Mouse (Mus musculus) stomach, embryonic 15.5 days (tissue): ENCODE measurements around the gene Nhlh1. TPM values are rescaled to one million over a fixed set of nuclear protein-coding genes. Genes with fewer than 3 reads are reported as not detected.

Experiments
- ATAC-seq: fragments of 200-750 bp; cut with Nextera tagmentation; 2 replicates; pipeline ENCODE4 v1.8.0; 2017; ENCODE audit warnings: low read depth, moderate number of reproducible peaks, moderate TSS enrichment; ENCODE audit not compliant: insufficient read depth, low FRiP score
- H3K27ac ChIP-seq: fragments of 300-500 bp; sonication (generic); 2 replicates; pipeline ENCODE4 v1.5.1; 2015; ENCODE audit warnings: mild to moderate bottlenecking, inconsistent platforms
- H3K27me3 ChIP-seq: fragments of 300-500 bp; sonication (generic); replicated peaks from 2 replicates; pipeline ENCODE4 v1.6.1; 2015; ENCODE audit warnings: inconsistent platforms
- H3K36me3 ChIP-seq: fragments of 300-500 bp; sonication (generic); 2 replicates; pipeline ENCODE4 v1.6.1; 2015; ENCODE audit warnings: inconsistent platforms
- H3K4me1 ChIP-seq: fragments of 300-500 bp; sonication (generic); 2 replicates; pipeline ENCODE4 v1.6.1; 2015; ENCODE audit warnings: inconsistent platforms
- H3K4me2 ChIP-seq: fragments of 300-500 bp; sonication (generic); 2 replicates; pipeline ENCODE4 v1.6.1; 2015; ENCODE audit warnings: mild to moderate bottlenecking, inconsistent platforms
- H3K4me3 ChIP-seq: fragments of 300-500 bp; sonication (generic); replicated peaks from 2 replicates; pipeline ENCODE4 v1.5.1; 2015; ENCODE audit warnings: inconsistent platforms
- H3K9ac ChIP-seq: fragments of 300-500 bp; sonication (generic); 2 replicates; pipeline ENCODE4 v1.6.1; 2015; ENCODE audit warnings: inconsistent platforms
- H3K9me3 ChIP-seq: fragments of 300-500 bp; sonication (generic); 2 replicates; pipeline ENCODE4 v1.6.1; 2016; ENCODE audit warnings: inconsistent platforms
- WGBS: fragments of 180-500 bp; shearing (Covaris S2); methylation state at CpG from one replicate; pipeline ENCODE4 v1.1.7; 2015; 5-methylcytosine and 5-hydroxymethylcytosine counted together
- polyA plus RNA-seq: library from polyadenylated mRNA; unstranded; fragments of >200 nt; fragmentation: Nextera tagmentation; extraction: Ambion mirVana; gene quantifications from 2 replicates; pipeline ENCODE4 v1.2.1, GENCODE M21; 2015

Gene Nhlh1
- polyA plus RNA-seq, 1 experiment from 2014 or later = not detected

GRCm38 (mm10) chr1:172049131-172049782 is 8.1 kb downstream of the Nhlh1 start:
- Histone ChIP-seq H3K4me3 (no peak overlapping the region), H3K9me3 (no peaks in the 10 kb centered on the region), H3K27ac (no peak overlapping the region), H3K36me3 (no peaks in the 10 kb centered on the region), H3K4me1 (peaks cover 6% of the 10 kb centered on the region; the same call in 1 of the 2 replicates), H3K27me3 (peaks cover 22% of the 10 kb centered on the region), H3K9ac (no peak overlapping the region), H3K4me2 (no peak overlapping the region)
- WGBS = 32% methylated on average over 13 of the region's 13 CpGs
- no peak for ATAC-seq

GRCm38 (mm10) chr1:172048241-172048734 is 9.1 kb downstream of the Nhlh1 start:
- ATAC-seq = peak; percentile 30; the same call in 1 of the 2 replicates
- Histone ChIP-seq H3K4me2 (peak overlapping the region; percentile 13; the same call in 1 of the 2 replicates), H3K9ac (no peak overlapping the region)

GRCm38 (mm10) chr1:172046938-172047337 is 10.4 kb downstream of the Nhlh1 start:
- no peaks in the 10 kb centered on the region for H3K27me3 ChIP-seq
- H3K4me3 ChIP-seq = no peak overlapping the region
- no peaks in the 10 kb centered on the region for H3K36me3 ChIP-seq
- ATAC-seq = 0 out of 2 replicates have a peak, but pooled peaks have one; percentile 9
- no peaks in the 10 kb centered on the region for H3K4me1 ChIP-seq
- WGBS = 8% methylated on average over 5 of the region's 5 CpGs
- H3K4me2 ChIP-seq = no peak overlapping the region
- no peaks in the 10 kb centered on the region for H3K9me3 ChIP-seq
- H3K9ac ChIP-seq = no peak overlapping the region
- H3K27ac ChIP-seq = no peak overlapping the region

More at GRCm38 (mm10) chr1:172048241-172048734, 9.1 kb downstream of the Nhlh1 start:
- Histone ChIP-seq H3K4me1 (no peaks in the 10 kb centered on the region), H3K27me3 (peaks cover 13% of the 10 kb centered on the region), H3K27ac (0 out of 2 replicates have a peak overlapping the region, but pooled peaks have one; percentile 48), H3K4me3 (no peak overlapping the region), H3K36me3 (no peaks in the 10 kb centered on the region), H3K9me3 (no peaks in the 10 kb centered on the region)
- WGBS = 32% methylated on average over 6 of the region's 6 CpGs

GRCm38 (mm10) chr1:172046410-172046809 is 11.0 kb downstream of the Nhlh1 start:
- H3K4me3 ChIP-seq = no peak overlapping the region
- H3K4me2 ChIP-seq = no peak overlapping the region
- no peaks in the 10 kb centered on the region for H3K4me1 ChIP-seq
- no peak overlapping the region for H3K27ac ChIP-seq
- H3K27me3 ChIP-seq = no peaks in the 10 kb centered on the region
- H3K9ac ChIP-seq = no peak overlapping the region
- no peaks in the 10 kb centered on the region for H3K9me3 ChIP-seq
- ATAC-seq = no peak
- H3K36me3 ChIP-seq = no peaks in the 10 kb centered on the region
- WGBS = 70% methylated on average over 8 of the region's 8 CpGs

- WGBS = 81% methylated on average over 2 of the region's 2 CpGs
- Histone ChIP-seq H3K36me3 (no peaks in the 10 kb centered on the region), H3K4me3 (no peak overlapping the region), H3K9ac (no peak overlapping the region), H3K27me3 (no peaks in the 10 kb centered on the region), H3K4me2 (no peak overlapping the region), H3K9me3 (no peaks in the 10 kb centered on the region), H3K4me1 (peaks cover 12% of the 10 kb centered on the region), H3K27ac (no peak overlapping the region)
- ATAC-seq = no peak
Observed at GRCm38 (mm10) chr1:172029914-172030313, 27.5 kb downstream of the Nhlh1 start.

- Histone ChIP-seq H3K4me1 (peaks cover 19% of the 10 kb centered on the region), H3K9ac (no peak within 1 kb of the TSS; the same call in 1 of the 2 replicates), H3K4me2 (peak within 1 kb of the TSS; percentile 73), H3K36me3 (no peaks in the 10 kb centered on the region), H3K27ac (peak within 1 kb of the TSS; percentile 86), H3K27me3 (no peaks in the 10 kb centered on the region), H3K9me3 (no peaks in the 10 kb centered on the region), H3K4me3 (peak within 1 kb of the TSS; percentile 89)
- WGBS = 50% methylated on average over 21 of the region's 21 CpGs
- no peak for ATAC-seq
Observed at GRCm38 (mm10) chr1:172028394-172029275, 28.7 kb downstream of the Nhlh1 start, which contains the start of gene Vangl2. TSS of gene Vangl2 (minus strand) at chr1:172028444.

- WGBS = 26% methylated on average over 10 of the region's 10 CpGs
- Histone ChIP-seq H3K4me3 (peak overlapping the region; percentile 89), H3K4me2 (peak overlapping the region; percentile 73), H3K4me1 (peaks cover 19% of the 10 kb centered on the region), H3K27ac (peak overlapping the region; percentile 86; the same call in 1 of the 2 replicates), H3K9me3 (no peaks in the 10 kb centered on the region), H3K36me3 (no peaks in the 10 kb centered on the region), H3K27me3 (no peaks in the 10 kb centered on the region), H3K9ac (no peak overlapping the region)
- ATAC-seq = no peak
Observed at GRCm38 (mm10) chr1:172027809-172028102, 29.6 kb downstream of the Nhlh1 start.

- Histone ChIP-seq H3K4me1 (peaks cover 25% of the 10 kb centered on the region), H3K9ac (peak overlapping the region; percentile 80), H3K4me3 (peak overlapping the region; percentile 89), H3K36me3 (no peaks in the 10 kb centered on the region), H3K27me3 (no peaks in the 10 kb centered on the region), H3K27ac (peak overlapping the region; percentile 86), H3K4me2 (peak overlapping the region; percentile 73), H3K9me3 (no peaks in the 10 kb centered on the region)
- ATAC-seq = peak; percentile 86
- 1% methylated on average over 49 of the region's 54 CpGs for WGBS
Observed at GRCm38 (mm10) chr1:172027010-172027808, 30.2 kb downstream of the Nhlh1 start.

- H3K27ac ChIP-seq = peak overlapping the region; percentile 86
- 3% methylated on average over 23 of the region's 23 CpGs for WGBS
- H3K4me1 ChIP-seq = peaks cover 30% of the 10 kb centered on the region
- ATAC-seq = peak; percentile 63
- H3K9me3 ChIP-seq = no peaks in the 10 kb centered on the region
- peak overlapping the region; percentile 73 for H3K4me2 ChIP-seq
- no peaks in the 10 kb centered on the region for H3K36me3 ChIP-seq
- H3K9ac ChIP-seq = peak overlapping the region; percentile 80
- no peaks in the 10 kb centered on the region for H3K27me3 ChIP-seq
- peak overlapping the region; percentile 89 for H3K4me3 ChIP-seq
Observed at GRCm38 (mm10) chr1:172026201-172026901, 31.0 kb downstream of the Nhlh1 start.

- Histone ChIP-seq H3K9me3 (no peaks in the 10 kb centered on the region), H3K27me3 (no peaks in the 10 kb centered on the region), H3K4me3 (peak overlapping the region; percentile 89), H3K27ac (no peak overlapping the region), H3K4me2 (peak overlapping the region; percentile 73), H3K9ac (no peak overlapping the region), H3K4me1 (peaks cover 30% of the 10 kb centered on the region), H3K36me3 (no peaks in the 10 kb centered on the region)
- no peak for ATAC-seq
- WGBS = 49% methylated on average over 8 of the region's 8 CpGs
Observed at GRCm38 (mm10) chr1:172025201-172025904, 32.0 kb downstream of the Nhlh1 start.
